Mouse (Mus musculus): ENCODE results near the gene Akap3. TPM values are rescaled to one million over a fixed set of nuclear protein-coding genes. Genes with fewer than 3 reads are reported as not detected.

Gene Akap3
- not detected for total RNA-seq (2023)

DNA sequence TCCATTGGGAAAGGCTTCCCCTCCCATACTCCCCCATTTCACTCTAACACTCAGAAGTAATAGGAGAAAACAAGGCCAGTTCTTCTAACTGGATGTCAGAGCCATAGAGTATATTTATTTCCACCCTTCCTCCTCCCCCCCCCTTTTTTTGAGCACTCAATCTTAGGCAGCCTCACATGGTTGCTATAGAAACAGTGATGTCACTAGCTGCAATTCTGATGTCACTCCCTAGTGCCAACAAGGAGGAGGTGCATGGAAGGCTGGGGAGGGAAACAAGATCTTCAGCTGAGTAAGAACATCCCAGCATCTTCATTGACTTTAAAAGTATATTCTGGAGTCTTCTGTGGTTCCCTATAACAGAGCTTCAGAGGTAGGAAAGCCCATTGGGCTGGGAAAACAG lies at the start of gene Akap3:
Gene Akap3 (plus strand): TSS at position 218 of the 400 bp plus-strand sequence.

DNA sequence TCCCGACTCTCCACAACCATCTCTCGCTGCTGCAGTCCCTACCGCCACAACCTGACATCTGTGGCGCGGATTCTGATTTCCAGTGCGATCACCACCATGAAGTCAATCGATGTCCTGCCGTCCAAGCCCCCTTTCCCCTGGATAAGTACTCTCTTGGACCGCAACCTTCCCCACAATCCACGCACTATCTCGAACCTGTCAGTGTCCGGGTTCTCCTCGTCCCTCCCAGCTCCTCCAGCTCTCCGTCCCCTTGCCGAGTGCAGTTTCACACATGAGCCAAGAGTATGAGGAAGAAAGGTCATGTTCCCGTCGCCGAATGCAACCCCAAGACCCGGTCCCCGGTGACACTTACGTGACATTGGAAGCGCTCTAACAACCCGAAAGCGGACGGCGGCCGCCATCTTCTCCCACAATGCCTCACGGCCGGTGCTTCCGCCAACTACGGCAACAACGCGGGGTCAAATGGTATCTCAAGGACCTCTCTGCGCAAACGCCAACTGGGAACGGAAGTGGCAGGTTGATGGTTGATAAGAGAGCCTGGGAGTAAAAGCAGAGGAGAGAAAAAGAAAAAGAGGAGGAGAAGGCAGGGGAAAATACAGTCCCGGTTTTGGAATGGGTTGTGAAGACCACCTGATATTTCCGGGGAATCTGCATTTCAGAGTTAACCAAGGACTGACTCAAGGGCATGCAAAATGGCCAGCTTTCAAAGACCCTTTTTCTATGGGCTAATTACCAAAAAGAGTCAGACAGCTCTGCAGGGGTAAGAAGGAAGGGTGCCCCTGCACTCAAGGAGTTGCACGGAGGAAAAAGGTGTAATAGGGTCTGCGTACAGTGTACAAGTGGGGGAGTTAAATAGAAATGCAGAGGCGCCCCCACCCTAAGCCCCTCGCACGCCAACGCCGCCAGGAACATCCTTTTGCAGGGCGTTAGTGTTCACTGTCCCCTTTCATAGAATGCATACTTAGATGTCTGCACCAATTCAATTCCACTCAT lies 3.9 kb upstream of the Akap3 start, which contains the start of gene Ndufa9:
Gene Ndufa9 (minus strand): TSS at position 425 of the 993 bp plus-strand sequence.

DNA sequence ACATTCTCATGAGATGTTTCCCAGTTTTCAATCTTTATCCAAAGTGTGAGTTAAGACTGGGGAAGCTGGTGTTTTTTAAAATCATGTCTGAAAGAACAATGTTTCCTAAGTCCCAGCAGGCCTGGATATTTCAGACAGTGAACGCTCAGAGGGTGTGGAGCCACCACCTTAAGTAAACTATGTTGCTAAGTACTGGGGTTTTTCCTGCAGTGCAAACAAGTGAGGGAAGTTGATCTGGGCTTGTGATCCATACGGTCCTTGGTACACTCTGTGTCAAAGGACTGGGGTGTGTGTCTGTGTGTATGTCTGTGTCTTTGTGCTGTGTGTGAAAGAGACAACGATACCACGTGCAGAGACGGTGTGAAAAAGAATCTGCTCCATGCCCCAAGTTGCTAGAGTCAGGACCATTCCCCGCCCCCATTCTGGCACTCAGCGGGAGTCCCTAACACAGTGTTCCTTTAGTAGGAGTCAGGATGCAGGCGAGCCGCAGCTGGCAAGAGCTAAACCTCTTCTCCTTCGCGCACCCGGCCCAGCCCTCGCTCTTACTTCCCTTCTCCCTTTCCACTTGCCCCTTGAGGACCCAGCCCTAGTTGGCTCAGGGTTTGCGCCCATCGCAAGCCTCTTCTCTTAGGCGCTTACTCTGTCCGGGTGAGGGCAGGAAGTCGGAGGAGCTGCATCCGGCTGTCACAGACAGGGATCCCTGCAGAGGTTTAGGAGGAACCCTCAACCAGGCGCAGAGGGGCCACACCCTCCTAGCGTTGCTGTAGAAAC lies 68.4 kb downstream of the Akap3 start, which contains the start of gene Dyrk4:
Gene Dyrk4 (minus strand): TSS at position 729 of the 771 bp plus-strand sequence.

Other genes with a start within 250 kb of the Akap3 start
- not detected for gene Kcna1, start 206.7 kb upstream of the Akap3 start, total RNA-seq (2023)
- not detected for gene Kcna6, start 112.4 kb upstream of the Akap3 start, total RNA-seq (2023)
- 10 to 100 TPM; 48.6 to 48.9 TPM for gene Ndufa9, start 4.0 kb upstream of the Akap3 start, total RNA-seq (2023)
- not detected for gene Dyrk4, start 68.7 kb downstream of the Akap3 start, total RNA-seq (2023)
- 1 to 10 TPM in 1 of 2 experiments, not detected in 1; 1.0 TPM for gene Rad51ap1, start 86.5 kb downstream of the Akap3 start, total RNA-seq (2023)
- 10 to 100 TPM; 23.3 to 34.7 TPM for gene D6Wsu163e, start 86.9 kb downstream of the Akap3 start, total RNA-seq (2023)
- gene Fgf6, start 162.5 kb downstream of the Akap3 start, total RNA-seq (2023), result not detected
- gene Fgf23, start 219.8 kb downstream of the Akap3 start, total RNA-seq (2023), result not detected